Mouse (Mus musculus) midbrain, embryonic 13.5 days (tissue): ENCODE measurements around the gene Matk. TPM values are rescaled to one million over a fixed set of nuclear protein-coding genes. Genes with fewer than 3 reads are reported as not detected.

ENCODE experiments used
- ATAC-seq: fragments of 200-750 bp; cut with Nextera tagmentation; 2 replicates; pipeline ENCODE4 v1.8.0; 2017; ENCODE audit warnings: mild to moderate bottlenecking, moderate TSS enrichment, moderate library complexity
- H3K27ac ChIP-seq: fragments of 300-500 bp; sonication (generic); 2 replicates; pipeline ENCODE4 v1.5.1; 2015; ENCODE audit warnings: inconsistent platforms, mild to moderate bottlenecking, moderate library complexity
- H3K27me3 ChIP-seq: fragments of 300-500 bp; sonication (generic); 2 replicates; pipeline ENCODE4 v1.6.1; 2015; ENCODE audit warnings: mild to moderate bottlenecking, inconsistent platforms
- H3K36me3 ChIP-seq: fragments of 300-500 bp; sonication (generic); 2 replicates; pipeline ENCODE4 v1.6.1; 2015; ENCODE audit warnings: mild to moderate bottlenecking, inconsistent platforms
- H3K4me1 ChIP-seq: fragments of 300-500 bp; sonication (generic); replicated peaks from 2 replicates; pipeline ENCODE4 v1.6.1; 2015; ENCODE audit warnings: inconsistent platforms
- H3K4me2 ChIP-seq: fragments of 300-500 bp; sonication (generic); replicated peaks from 2 replicates; pipeline ENCODE4 v1.6.1; 2015; ENCODE audit warnings: moderate library complexity, mild to moderate bottlenecking, inconsistent platforms
- H3K4me3 ChIP-seq: fragments of 300-500 bp; sonication (generic); replicated peaks from 2 replicates; pipeline ENCODE4 v1.5.1; 2015; ENCODE audit warnings: mild to moderate bottlenecking, inconsistent platforms
- H3K9ac ChIP-seq: fragments of 300-500 bp; sonication (generic); replicated peaks from 2 replicates; pipeline ENCODE4 v1.6.1; 2015; ENCODE audit warnings: mild to moderate bottlenecking, inconsistent platforms
- H3K9me3 ChIP-seq: fragments of 300-500 bp; sonication (generic); 2 replicates; pipeline ENCODE4 v1.6.1; 2016; ENCODE audit warnings: mild to moderate bottlenecking, inconsistent platforms
- WGBS: fragments of 180-500 bp; shearing (Covaris S2); methylation state at CpG from one replicate; pipeline ENCODE4 v1.1.7; 2015; 5-methylcytosine and 5-hydroxymethylcytosine counted together
- polyA plus RNA-seq: library from polyadenylated mRNA; unstranded; fragments of >200 nt; fragmentation: Nextera tagmentation; extraction: Ambion mirVana; gene quantifications from 2 replicates; pipeline ENCODE4 v1.2.1, GENCODE M21; 2015

Matk gene
- polyA plus RNA-seq, 1 experiment from 2014 or later: 8.8 TPM

- H3K9ac ChIP-seq: peak within 1 kb of the TSS; percentile 91
- H3K27ac ChIP-seq: peak within 1 kb of the TSS; percentile 95
- no peaks in the 10 kb centered on the region for H3K9me3 ChIP-seq
- no peaks in the 10 kb centered on the region for H3K27me3 ChIP-seq
- H3K4me1 ChIP-seq: peaks cover 57% of the 10 kb centered on the region
- peak; percentile 92 for ATAC-seq
- peak within 1 kb of the TSS; percentile 68 for H3K4me3 ChIP-seq
- peak within 1 kb of the TSS; percentile 85 for H3K4me2 ChIP-seq
- WGBS: 3% methylated on average over 27 of the region's 27 CpGs
- 0 out of 2 replicates have a peak, but pooled peaks cover 9% of the 10 kb centered on the region for H3K36me3 ChIP-seq
Measured at GRCm38 (mm10) chr10:81230438-81231332, 22.1 kb upstream of the Matk start, which contains the start of gene Atcay. Gene Atcay, minus strand, starts transcription at chr10:81230833.

- Histone ChIP-seq H3K4me1 (peaks cover 54% of the 10 kb centered on the region), H3K27me3 (no peaks in the 10 kb centered on the region), H3K36me3 (0 out of 2 replicates have a peak, but pooled peaks cover 9% of the 10 kb centered on the region), H3K4me3 (peak overlapping the region; percentile 68), H3K4me2 (peak overlapping the region; percentile 85), H3K9me3 (no peaks in the 10 kb centered on the region), H3K9ac (peak overlapping the region; percentile 91), H3K27ac (peak overlapping the region; percentile 95)
- peak; percentile 0; the same call in 1 of the 2 replicates for ATAC-seq
- 43% methylated on average over 7 of the region's 7 CpGs for WGBS
Measured at GRCm38 (mm10) chr10:81231436-81231835, 21.3 kb upstream of the Matk start.

DNA sequence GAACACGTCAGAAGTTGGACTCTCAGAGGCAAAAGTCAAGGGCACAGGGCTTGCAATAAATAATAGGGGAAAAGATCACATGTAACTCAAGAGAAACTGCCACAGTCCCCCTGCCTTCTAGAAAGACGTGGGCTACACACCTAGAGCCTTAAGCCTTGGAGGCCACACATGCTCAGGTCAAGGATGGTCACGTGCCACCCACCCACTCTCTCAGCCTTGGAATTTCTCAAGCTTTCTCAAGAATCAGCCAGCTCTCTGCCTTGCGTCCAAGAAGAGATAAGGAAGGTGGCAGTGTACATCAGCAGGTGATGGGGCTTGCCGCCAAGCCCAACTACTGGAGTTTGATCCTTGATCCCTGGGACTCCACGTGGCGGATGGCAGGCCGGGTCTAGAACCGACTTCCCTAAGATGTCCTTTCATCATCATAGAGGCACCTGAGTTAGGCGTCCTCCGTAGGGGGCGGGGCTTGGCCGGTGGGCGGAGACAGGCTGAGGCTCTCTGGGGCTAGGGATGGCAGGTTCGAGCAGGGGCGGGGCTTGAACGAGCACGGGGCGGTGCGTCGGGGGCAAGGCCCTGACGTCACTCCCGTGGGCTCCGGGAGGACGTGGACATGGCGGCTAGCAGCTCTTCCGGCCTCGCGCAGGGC lies 20.0 kb upstream of the Matk start, which contains the start of gene Zfr2:
TSS of gene Zfr2 (plus strand) at position 576 of the 646 bp plus-strand sequence.
- 8% methylated on average over 29 of the region's 29 CpGs for WGBS
- H3K4me3 ChIP-seq: peak within 1 kb of the TSS; percentile 71
- no peaks in the 10 kb centered on the region for H3K27me3 ChIP-seq
- peaks cover 46% of the 10 kb centered on the region for H3K4me1 ChIP-seq
- peak within 1 kb of the TSS; percentile 82 for H3K9ac ChIP-seq
- peak; percentile 59 for ATAC-seq
- H3K4me2 ChIP-seq: peak within 1 kb of the TSS; percentile 73
- H3K36me3 ChIP-seq: 0 out of 2 replicates have a peak, but pooled peaks cover 9% of the 10 kb centered on the region
- H3K9me3 ChIP-seq: no peaks in the 10 kb centered on the region
- peak within 1 kb of the TSS; percentile 68 for H3K27ac ChIP-seq

DNA sequence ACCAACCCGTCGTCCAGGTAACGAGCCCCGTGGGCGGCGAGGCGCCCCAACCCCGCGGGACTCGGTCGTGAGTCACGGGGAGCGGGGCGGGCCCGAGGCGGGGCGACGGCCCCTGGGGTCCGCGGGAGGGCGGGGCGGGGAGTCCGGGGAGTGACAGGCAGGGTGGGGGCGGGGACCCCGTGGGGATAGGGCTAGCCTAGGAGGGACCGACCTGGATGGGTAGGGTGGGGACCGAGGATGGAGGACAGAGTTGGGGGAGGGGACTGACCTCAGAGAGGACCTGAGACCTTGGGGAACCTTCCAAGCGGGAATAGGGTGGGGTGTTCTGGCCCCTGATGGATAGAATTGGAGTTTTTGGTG lies 19.5 kb upstream of the Matk start:
- Histone ChIP-seq H3K4me2 (peak overlapping the region; percentile 73), H3K9me3 (no peaks in the 10 kb centered on the region), H3K36me3 (0 out of 2 replicates have a peak, but pooled peaks cover 9% of the 10 kb centered on the region), H3K9ac (peak overlapping the region; percentile 82), H3K4me1 (peaks cover 41% of the 10 kb centered on the region), H3K4me3 (peak overlapping the region; percentile 71), H3K27me3 (0 out of 2 replicates have a peak, but pooled peaks cover 5% of the 10 kb centered on the region), H3K27ac (peak overlapping the region; percentile 68)
- ATAC-seq: peak; percentile 49
- under 1% methylated on average over 24 of the region's 28 CpGs for WGBS

DNA sequence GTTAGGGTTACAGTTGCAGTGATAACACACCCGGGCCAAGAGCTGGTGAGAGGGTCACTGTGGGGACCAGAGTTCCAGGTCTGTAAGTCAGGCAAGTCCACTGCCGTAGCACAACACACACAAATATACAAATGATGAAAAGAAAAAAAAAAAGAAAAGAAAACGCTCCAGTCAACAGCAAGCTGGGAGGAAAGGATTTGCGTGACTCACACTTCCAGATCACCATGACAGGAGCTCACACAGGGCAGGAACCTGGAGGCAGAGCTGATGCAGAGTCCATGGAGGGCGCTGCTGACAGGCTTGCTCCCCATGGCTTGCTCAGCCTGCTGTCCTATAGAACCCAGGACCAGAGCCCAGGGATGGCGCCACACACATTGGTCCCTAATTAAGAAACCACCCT lies 18.5 kb upstream of the Matk start:
- Histone ChIP-seq H3K27ac (no peak overlapping the region), H3K36me3 (no peaks in the 10 kb centered on the region), H3K4me1 (peaks cover 31% of the 10 kb centered on the region), H3K27me3 (peaks cover 10% of the 10 kb centered on the region), H3K9me3 (no peaks in the 10 kb centered on the region), H3K4me3 (no peak overlapping the region), H3K4me2 (no peak overlapping the region), H3K9ac (no peak overlapping the region)
- no peak for ATAC-seq
- WGBS: 83% methylated on average over 6 of the region's 6 CpGs

DNA sequence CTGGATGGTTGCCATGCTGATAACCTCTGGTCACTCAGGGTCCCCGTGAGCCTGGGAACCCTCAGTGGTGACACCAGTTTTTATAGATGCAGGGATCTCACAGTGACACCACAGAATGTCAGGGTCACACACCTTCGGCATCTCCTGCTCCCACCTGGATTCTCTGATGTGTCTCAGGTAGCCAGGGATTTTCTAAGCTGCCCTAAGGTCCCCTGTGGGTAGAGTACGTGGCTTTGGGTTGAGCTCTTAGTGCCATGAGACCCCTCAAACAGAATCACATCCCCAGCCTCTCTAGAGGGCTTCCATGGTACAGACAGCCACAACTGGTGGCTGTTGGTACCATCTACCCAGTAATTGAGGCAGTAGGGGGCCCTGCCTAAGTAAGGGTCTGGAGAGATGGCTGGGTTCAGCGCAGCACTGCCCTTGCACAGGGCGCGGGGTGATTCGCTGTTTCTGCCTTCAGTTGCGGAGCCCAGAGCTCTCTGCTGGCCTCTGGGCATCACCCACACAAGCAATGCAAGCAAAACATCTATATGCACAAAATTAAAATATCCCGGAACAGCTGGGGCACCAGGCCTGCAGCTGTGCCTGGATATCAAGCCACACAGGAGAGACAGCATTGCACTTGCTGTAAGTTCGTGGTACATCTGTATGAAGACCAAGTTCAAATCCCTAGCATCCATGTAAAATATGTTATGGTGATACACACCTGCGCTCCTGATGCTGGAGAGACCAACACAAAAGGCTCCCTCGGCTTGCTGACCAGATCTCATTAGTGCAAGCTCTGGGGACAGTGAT lies 16.1 kb upstream of the Matk start:
- Histone ChIP-seq H3K9me3 (no peaks in the 10 kb centered on the region), H3K4me2 (no peak overlapping the region), H3K4me3 (no peak overlapping the region), H3K27ac (no peak overlapping the region), H3K9ac (no peak overlapping the region), H3K36me3 (no peaks in the 10 kb centered on the region), H3K27me3 (peaks cover 33% of the 10 kb centered on the region), H3K4me1 (peaks cover 26% of the 10 kb centered on the region)
- no peak for ATAC-seq
- WGBS: 84% methylated on average over 12 of the region's 12 CpGs

- no peak overlapping the region for H3K27ac ChIP-seq
- H3K9me3 ChIP-seq: no peaks in the 10 kb centered on the region
- H3K36me3 ChIP-seq: 0 out of 2 replicates have a peak, but pooled peaks cover 6% of the 10 kb centered on the region
- ATAC-seq: no peak
- H3K4me3 ChIP-seq: no peak overlapping the region
- H3K9ac ChIP-seq: no peak overlapping the region
- H3K4me1 ChIP-seq: peaks cover 15% of the 10 kb centered on the region
- peaks cover 48% of the 10 kb centered on the region for H3K27me3 ChIP-seq
- WGBS: 66% methylated on average over 2 of the region's 2 CpGs
- H3K4me2 ChIP-seq: no peak overlapping the region
Measured at GRCm38 (mm10) chr10:81238618-81239017, 14.1 kb upstream of the Matk start.

DNA sequence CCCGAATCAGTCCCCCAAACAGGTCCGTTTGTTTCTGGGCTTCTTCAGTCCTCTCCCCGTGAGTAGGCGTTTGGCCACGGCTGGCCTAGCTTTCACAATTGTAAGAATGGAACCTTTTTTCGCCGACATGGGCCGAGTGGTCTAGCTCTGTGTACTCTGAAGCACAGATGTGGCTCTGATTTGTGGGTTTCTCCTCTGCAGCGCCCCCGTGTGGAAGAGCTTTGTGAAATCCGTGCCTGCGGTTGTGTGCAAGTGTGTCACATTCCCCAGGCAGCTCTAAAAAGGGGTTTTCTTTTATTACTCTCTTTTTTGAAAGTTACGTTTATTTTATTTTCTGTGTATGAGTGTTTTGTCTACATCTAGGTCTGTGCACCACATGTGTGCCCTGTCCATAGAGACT lies 11.9 kb upstream of the Matk start:
- no peak for ATAC-seq
- 21% methylated on average over 13 of the region's 13 CpGs for WGBS
- H3K4me3 ChIP-seq: no peak overlapping the region

GRCm38 (mm10) chr10:81242021-81242420 lies 10.7 kb upstream of the Matk start:
- Histone ChIP-seq H3K4me1 (peaks cover 11% of the 10 kb centered on the region), H3K4me2 (no peak overlapping the region), H3K27ac (no peak overlapping the region), H3K4me3 (no peak overlapping the region), H3K36me3 (peaks cover 6% of the 10 kb centered on the region; the same call in 1 of the 2 replicates), H3K27me3 (peaks cover 56% of the 10 kb centered on the region), H3K9ac (no peak overlapping the region), H3K9me3 (no peaks in the 10 kb centered on the region)
- 91% methylated on average over 16 of the region's 16 CpGs for WGBS
- no peak for ATAC-seq

More for the DNA sequence above, 11.9 kb upstream of the Matk start:
- Histone ChIP-seq H3K27me3 (peaks cover 56% of the 10 kb centered on the region), H3K27ac (no peak overlapping the region), H3K4me2 (no peak overlapping the region), H3K4me1 (peaks cover 11% of the 10 kb centered on the region), H3K9me3 (no peaks in the 10 kb centered on the region), H3K36me3 (0 out of 2 replicates have a peak, but pooled peaks cover 6% of the 10 kb centered on the region), H3K9ac (no peak overlapping the region)

GRCm38 (mm10) chr10:81244146-81244545 lies 8.6 kb upstream of the Matk start:
- Histone ChIP-seq H3K36me3 (peaks cover 15% of the 10 kb centered on the region; the same call in 1 of the 2 replicates), H3K4me1 (peaks cover 11% of the 10 kb centered on the region), H3K9ac (no peak overlapping the region), H3K4me3 (no peak overlapping the region), H3K27ac (no peak overlapping the region), H3K4me2 (no peak overlapping the region), H3K9me3 (no peaks in the 10 kb centered on the region), H3K27me3 (peaks cover 51% of the 10 kb centered on the region)
- WGBS: 74% methylated on average over 4 of the region's 4 CpGs
- ATAC-seq: peak; percentile 25; the same call in 1 of the 2 replicates

GRCm38 (mm10) chr10:81244595-81244994 lies 8.1 kb upstream of the Matk start:
- peaks cover 46% of the 10 kb centered on the region for H3K27me3 ChIP-seq
- H3K4me1 ChIP-seq: peaks cover 7% of the 10 kb centered on the region

More at GRCm38 (mm10) chr10:81244595-81244994, 8.1 kb upstream of the Matk start:
- H3K36me3 ChIP-seq: peaks cover 15% of the 10 kb centered on the region; the same call in 1 of the 2 replicates
- WGBS: 11% methylated on average over 17 of the region's 17 CpGs
- H3K4me2 ChIP-seq: no peak overlapping the region
- H3K4me3 ChIP-seq: no peak overlapping the region
- H3K27ac ChIP-seq: no peak overlapping the region
- ATAC-seq: peak; percentile 75
- H3K9me3 ChIP-seq: no peaks in the 10 kb centered on the region
- 0 out of 2 replicates have a peak overlapping the region, but pooled peaks have one; percentile 1 for H3K9ac ChIP-seq
